Mouse (Mus musculus) ES-Bruce4 (cell line): ENCODE measurements at regions not wholly inside any gene's neighbourhood (a gene's known extent, or its start where the extent isn't known, plus 50 kb on each side); places are given as distances from the start of the nearest gene placed in this dataset.

Experiments
- CTCF ChIP-seq: IDR thresholded peaks from one replicate; pipeline ENCODE4 v1.8.1; 2011; ENCODE audit warnings: low read depth, low read length
- EP300 ChIP-seq: IDR thresholded peaks from 2 replicates; pipeline ENCODE4 v1.6.1; 2011; ENCODE audit warnings: low read depth, low read length; ENCODE audit not compliant: insufficient read depth
- POLR2A ChIP-seq: IDR thresholded peaks from one replicate; pipeline ENCODE4 v1.8.1; 2011; ENCODE audit warnings: low read length; ENCODE audit not compliant: insufficient read depth

- TF ChIP-seq CTCF: no peak
- TF ChIP-seq POLR2A: no peak
- TF ChIP-seq EP300: peak; percentile 96
These were observed 192.2 kb upstream of the Trib2 start for GRCm38 (mm10) chr12:16008763-16009515.
